Mouse (Mus musculus) thymus, adult 2 months (tissue): ENCODE measurements around the gene Atraid.

Experiments
- CTCF ChIP-seq: fragments of 200-500 bp; IDR thresholded peaks from 2 replicates; pipeline ENCODE4 v1.5.1; 2012; ENCODE audit warnings: mild to moderate bottlenecking, control low read depth, low read length, moderate library complexity, borderline replicate concordance; ENCODE audit not compliant: control insufficient read depth, poor library complexity, insufficient read depth; ENCODE audit errors: extremely low read depth
- POLR2A ChIP-seq: fragments of 200-500 bp; IDR thresholded peaks from 2 replicates; pipeline ENCODE4 v1.6.1; 2012; ENCODE audit warnings: mild to moderate bottlenecking, low read length, control low read depth, moderate library complexity; ENCODE audit not compliant: control insufficient read depth, poor library complexity, insufficient read depth; ENCODE audit errors: extremely low read depth

- TF ChIP-seq POLR2A (no peak), CTCF (no peak)
These were observed 32.1 kb downstream of the Atraid start for GRCm38 (mm10) chr5:31080059-31080794.
